ENCODE assay signal across 10 mouse cellular contexts in genomic region chr12:73996906-73997296, GRCm38 (mm10). TPM values are rescaled to one million over a fixed set of nuclear protein-coding genes. Genes with fewer than 3 reads are reported as not detected.
DNase-seq lines count a peak whose midpoint lies in the region; ATAC-seq and TF ChIP-seq lines count a peak whose summit lies in the region.
"Had no signal": no experiment of that assay in that cellular context is flagged by ENCODE, and none has a peak within 500 bp of the region (broad histone marks: within the 10 kb centered on the region; RNA-seq: fewer than 3 reads in every experiment).

No protein-coding gene starts in this region.

- peaks cover 33% of the 10 kb centered on the region for H3K27me3 ChIP-seq in lung, embryonic 15.5 days

- no peak overlapping the region for H3K4me3 ChIP-seq in lung, embryonic 15.5 days
- H3K4me3 ChIP-seq in olfactory bulb, adult 2 months (ENCODE audit: insufficient read depth, low read depth, low read length), result peak overlapping the region; percentile 73

- H3K9me3 ChIP-seq in lung, embryonic 15.5 days, result no peaks in the 10 kb centered on the region

- intact Hi-C loops in left cerebral cortex, postnatal 36 days (cut with DNase I), result no loop called here
- intact Hi-C loops in gastrocnemius, postnatal 36 days (cut with DNase I), result no loop called here

- 61% methylated on average over 12 of the region's 12 CpGs for WGBS in lung, embryonic 15.5 days
- 14% methylated on average over 12 of the region's 12 CpGs for WGBS in olfactory bulb, adult 2 months

- H3K27ac ChIP-seq in lung, embryonic 15.5 days, result no peak overlapping the region
- no peak overlapping the region for H3K27ac ChIP-seq in olfactory bulb, adult 2 months (ENCODE audit: insufficient read depth, low read depth, low read length)

- H3K9ac ChIP-seq in lung, embryonic 15.5 days, result no peak overlapping the region

- no peak for TF ChIP-seq POLR2A in olfactory bulb, adult 2 months (IDR thresholded peaks at IDR 0.05; ENCODE audit: insufficient read depth, low read depth, low read length)

- peak; percentile 8 for DNase-seq in embryo, embryonic 10.5 days (ENCODE audit: low spot score)
- DNase-seq in embryo, embryonic 10 days (ENCODE audit: low spot score), result no peak
- no peak for DNase-seq in lung, postnatal 4 days
- DNase-seq in left cerebral cortex, postnatal 36 days (ENCODE audit: low spot score in 2 of 2), result peak; percentile 34 to 39
- no peak for DNase-seq in gastrocnemius, postnatal 36 days
- DNase-seq in urinary bladder, adult 18-20 months (ENCODE audit: low spot score in 2 of 2), result no peak

- peak overlapping the region; percentile 99; the same call in 1 of the 2 replicates for H3K4me2 ChIP-seq in lung, embryonic 15.5 days

- no peak for ATAC-seq in lung, embryonic 15.5 days (ENCODE audit: borderline replicate concordance, extremely low read depth, low FRiP score, low TSS enrichment)

- H3K36me3 ChIP-seq in lung, embryonic 15.5 days, result no peaks in the 10 kb centered on the region

- TF ChIP-seq CTCF in olfactory bulb, adult 2 months (IDR thresholded peaks at IDR 0.05; ENCODE audit: insufficient read depth, low read depth, low read length), result no peak

- 0 out of 2 replicates have a peak, but pooled peaks cover 2% of the 10 kb centered on the region for H3K4me1 ChIP-seq in lung, embryonic 15.5 days
- peaks cover 10% of the 10 kb centered on the region for H3K4me1 ChIP-seq in olfactory bulb, adult 2 months (ENCODE audit: control insufficient read depth, insufficient read depth, low read length)

RNA-seq across cellular contexts. Expression of gene Syt16, which starts 0.6 kb away (rescaled TPM):
- polyA plus RNA-seq in lung, embryonic 15.5 days (2015; fragmentation: Nextera tagmentation; extraction: Ambion mirVana), result 0.44 and 1.0 TPM in 2 replicates
- 100 to 1,000 TPM in 1 of 2 experiments, 10 to 100 TPM in 1; 82.4 to 104 TPM for total RNA-seq in left cerebral cortex, postnatal 36 days (2021)
- not detected in 2 replicates for polyA plus RNA-seq in olfactory bulb, adult 2 months (2012; ENCODE audit: insufficient read depth, insufficient read length, low replicate concordance, missing spikeins)
- total RNA-seq in gastrocnemius, postnatal 36 days (2021), result not detected
- total RNA-seq: neutrophil, adult 5-6 weeks had no signal

RNA-seq across cellular contexts. Expression of gene Snapc1, which starts 32.6 kb away (rescaled TPM):
- polyA plus RNA-seq in lung, embryonic 15.5 days (2015; fragmentation: Nextera tagmentation; extraction: Ambion mirVana), result 17.2 and 17.7 TPM in 2 replicates
- 10 to 100 TPM; 41.1 to 50.4 TPM for total RNA-seq in left cerebral cortex, postnatal 36 days (2021)
- 167 TPM in 1 of 2 replicates, not detected in the other for polyA plus RNA-seq in olfactory bulb, adult 2 months (2012; ENCODE audit: insufficient read depth, insufficient read length, low replicate concordance, missing spikeins)
- 1 to 10 TPM; 3.8 to 5.3 TPM for total RNA-seq in gastrocnemius, postnatal 36 days (2021)

RNA-seq across cellular contexts. Expression of gene Gm49321, which starts 59.4 kb away (rescaled TPM):
- polyA plus RNA-seq in lung, embryonic 15.5 days (2015; fragmentation: Nextera tagmentation; extraction: Ambion mirVana), result 11.7 and 14.1 TPM in 2 replicates
- total RNA-seq in left cerebral cortex, postnatal 36 days (2021), result 10 to 100 TPM; 10.5 to 13.3 TPM
- polyA plus RNA-seq in olfactory bulb, adult 2 months (2012; ENCODE audit: insufficient read depth, insufficient read length, low replicate concordance, missing spikeins), result not detected in 2 replicates
- total RNA-seq in gastrocnemius, postnatal 36 days (2021), result 1 to 10 TPM; 2.5 to 3.5 TPM
- total RNA-seq: neutrophil, adult 5-6 weeks had no signal
- polyA plus RNA-seq: testis, adult 2 months had no signal

Comparison
In these comparisons a context has a peak if more than half of its experiments do, and no peak if none do; other contexts are left out.
1. DNase-seq: peak in embryo, embryonic 10.5 days (single experiment) and left cerebral cortex, postnatal 36 days (2 of 2); none in embryo, embryonic 10 days (single experiment), lung, postnatal 4 days (0 of 2), gastrocnemius, postnatal 36 days (0 of 2) and urinary bladder, adult 18-20 months (0 of 2).
2. RNA of gene Syt16, which starts 0.6 kb away (total RNA-seq): 82.4 to 104 TPM in left cerebral cortex, postnatal 36 days; not detected in gastrocnemius, postnatal 36 days; every median in the first group is over 10 times any median in the second.
3. RNA of gene Snapc1, which starts 32.6 kb away (total RNA-seq): 41.1 to 50.4 TPM in left cerebral cortex, postnatal 36 days; 3.8 to 5.3 TPM in gastrocnemius, postnatal 36 days; every median in the first group is over 4 times any median in the second.